Mouse (Mus musculus): Measurements from ENCODE around the gene Ankra2.

Gene Ankra2

GRCm38 (mm10) chr13:98297883-98298482 is 35.1 kb downstream of the Ankra2 start:
- no peak for DNase-seq

- peak; percentile 71 for DNase-seq
Measured at GRCm38 (mm10) chr13:98298833-98299758, 36.2 kb downstream of the Ankra2 start.

GRCm38 (mm10) chr13:98305257-98305656 is 42.4 kb downstream of the Ankra2 start:
- DNase-seq: no peak

- no peak for DNase-seq
Measured at GRCm38 (mm10) chr13:98306393-98306792, 43.5 kb downstream of the Ankra2 start.

- DNase-seq: no peak
Measured at GRCm38 (mm10) chr13:98306852-98307475, 44.1 kb downstream of the Ankra2 start.

GRCm38 (mm10) chr13:98308004-98308403 is 45.1 kb downstream of the Ankra2 start:
- no peak for DNase-seq

- DNase-seq: no peak
Measured at GRCm38 (mm10) chr13:98308724-98309123, 45.9 kb downstream of the Ankra2 start.

GRCm38 (mm10) chr13:98311597-98311996 is 48.7 kb downstream of the Ankra2 start:
- DNase-seq: no peak

GRCm38 (mm10) chr13:98313631-98314030 is 50.8 kb downstream of the Ankra2 start:
- DNase-seq: no peak

- DNase-seq: no peak
Measured at GRCm38 (mm10) chr13:98315124-98315523, 52.2 kb downstream of the Ankra2 start.

GRCm38 (mm10) chr13:98316140-98316479 is 53.2 kb downstream of the Ankra2 start:
- no peak for DNase-seq

- DNase-seq: peak; percentile 91
Measured at GRCm38 (mm10) chr13:98316480-98317245, 53.8 kb downstream of the Ankra2 start, which contains the start of gene Btf3. TSS of gene Btf3 (minus strand) at chr13:98317006.

- DNase-seq: no peak
Measured at GRCm38 (mm10) chr13:98317246-98317677, 54.4 kb downstream of the Ankra2 start.

- no peak for DNase-seq
Measured at GRCm38 (mm10) chr13:98317911-98318310, 55.0 kb downstream of the Ankra2 start.

Data from cerebellum, adult 8-10 months (tissue).